Mouse (Mus musculus): Measurements from ENCODE around the gene Tmem41a.
"Not testable (repeated sequence)": the region's sequence is repeated elsewhere in the genome, so short reads cannot be mapped to it uniquely, and the experiment has no call there.

GRCm38 (mm10) chr16:21990893-21991292 lies 43.5 kb upstream of the Tmem41a start:
- not testable (repeated sequence) for TF ChIP-seq POLR2A (IDR thresholded peaks at IDR 0.05; ENCODE audit: borderline replicate concordance, extremely low read depth, insufficient read depth, insufficient read length, poor library complexity, severe bottlenecking); CTCF (IDR thresholded peaks at IDR 0.05; ENCODE audit: borderline replicate concordance, extremely low read depth, insufficient read depth, insufficient read length)
